In the genomic region with DNA sequence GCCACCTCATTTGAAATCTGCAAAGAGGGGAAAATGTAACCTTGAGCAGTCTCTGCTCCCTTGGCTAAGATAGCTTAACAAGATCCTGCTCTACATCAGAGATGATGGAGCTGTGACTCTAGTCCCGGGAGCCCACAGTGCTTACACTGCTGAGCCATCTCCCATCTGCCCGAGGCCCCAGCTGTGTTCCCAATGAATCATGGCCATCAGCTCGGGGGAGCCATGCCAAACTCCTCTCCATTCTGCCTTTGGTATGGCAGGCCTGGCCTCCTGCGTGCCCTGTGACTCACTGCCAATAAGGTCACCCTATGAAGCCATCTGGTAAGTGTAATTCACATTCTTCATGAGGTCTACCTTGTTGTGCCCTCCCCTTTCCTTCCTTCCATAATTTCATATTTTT, we compare ENCODE assay signal across 12 mouse cellular contexts. TPM values are rescaled to one million over a fixed set of nuclear protein-coding genes. Genes with fewer than 3 reads are reported as not detected.
A peak's percentile ranks its signal among the peaks of the same experiment; 100 is the strongest.
DNase-seq lines count a peak whose midpoint lies in the region; ATAC-seq and TF ChIP-seq lines count a peak whose summit lies in the region.
"Had no signal": no experiment of that assay in that cellular context is flagged by ENCODE, and none has a peak within 500 bp of the region (broad histone marks: within the 10 kb centered on the region; RNA-seq: fewer than 3 reads in every experiment).

No protein-coding gene starts in this region.

- H3K9ac ChIP-seq in midbrain, postnatal 0 days (replicated peaks; ENCODE audit: low read length, poor library complexity, severe bottlenecking): no peak overlapping the region
- H3K9ac ChIP-seq in midbrain, embryonic 16.5 days (ENCODE audit: low read depth, low read length): no peak overlapping the region
- H3K9ac ChIP-seq: forebrain, embryonic 13.5 days; liver, embryonic 15.5 days had no signal

- 80% methylated on average over 4 of the region's 4 CpGs for WGBS in midbrain, postnatal 0 days
- 83% methylated on average over 4 of the region's 4 CpGs for WGBS in midbrain, embryonic 16.5 days

- H3K4me2 ChIP-seq in midbrain, postnatal 0 days (ENCODE audit: low read depth, low read length, poor library complexity, severe bottlenecking): no peak overlapping the region
- H3K4me2 ChIP-seq in midbrain, embryonic 16.5 days (ENCODE audit: low read length): no peak overlapping the region
- H3K4me2 ChIP-seq: forebrain, embryonic 13.5 days; liver, embryonic 15.5 days had no signal

- H3K27me3 ChIP-seq in midbrain, postnatal 0 days (ENCODE audit: insufficient read depth, low read length): no peaks in the 10 kb centered on the region
- no peaks in the 10 kb centered on the region for H3K27me3 ChIP-seq in midbrain, embryonic 16.5 days (ENCODE audit: control insufficient read depth, insufficient read depth, low read depth, low read length)
- H3K27me3 ChIP-seq: forebrain, embryonic 13.5 days; liver, embryonic 15.5 days had no signal

- H3K27ac ChIP-seq in midbrain, postnatal 0 days (ENCODE audit: low read depth, low read length): no peak overlapping the region
- H3K27ac ChIP-seq in midbrain, embryonic 16.5 days (ENCODE audit: low read length): no peak overlapping the region
- H3K27ac ChIP-seq: forebrain, embryonic 13.5 days; liver, embryonic 15.5 days had no signal

- H3K36me3 ChIP-seq in midbrain, postnatal 0 days (ENCODE audit: insufficient read depth, low read length): no peaks in the 10 kb centered on the region
- no peaks in the 10 kb centered on the region for H3K36me3 ChIP-seq in midbrain, embryonic 16.5 days (ENCODE audit: control insufficient read depth, insufficient read depth, low read length)
- H3K36me3 ChIP-seq: liver, embryonic 15.5 days had no signal

- no peak overlapping the region for H3K4me3 ChIP-seq in midbrain, postnatal 0 days (ENCODE audit: low read depth, low read length)
- no peak overlapping the region for H3K4me3 ChIP-seq in midbrain, embryonic 16.5 days (ENCODE audit: low read depth, low read length)
- H3K4me3 ChIP-seq: forebrain, embryonic 13.5 days; liver, embryonic 15.5 days had no signal

- peak; percentile 40 for DNase-seq in midbrain, postnatal 0 days (ENCODE audit: low spot score)
- DNase-seq in adrenal gland, adult 18-20 months (ENCODE audit: low spot score in 2 of 2): peak; percentile 27 to 45
- DNase-seq in cerebellum, adult 18-20 months: peak; percentile 55 to 63
- peak; percentile 23 for DNase-seq in gastrocnemius, postnatal 10 days
- DNase-seq in ovary, postnatal 10 days (ENCODE audit: low spot score): no peak
- no peak for DNase-seq in kidney, postnatal 36 days
- DNase-seq: kidney, adult 18-20 months; thymus, postnatal 14 days had no signal

- TF ChIP-seq CTCF in midbrain, postnatal 0 days (IDR thresholded peaks at IDR 0.05): no peak

- H3K9me3 ChIP-seq in midbrain, postnatal 0 days (ENCODE audit: low read length): no peaks in the 10 kb centered on the region
- no peaks in the 10 kb centered on the region for H3K9me3 ChIP-seq in midbrain, embryonic 16.5 days (replicated peaks; ENCODE audit: control insufficient read depth, low read length, poor library complexity, severe bottlenecking)
- H3K9me3 ChIP-seq: forebrain, embryonic 13.5 days; liver, embryonic 15.5 days had no signal

- ATAC-seq in midbrain, postnatal 0 days (ENCODE audit: low FRiP score): no peak
- no peak for ATAC-seq in midbrain, embryonic 16.5 days
- ATAC-seq in activated CD4-positive, CD25-positive, alpha-beta regulatory T cell, adult 4 months: no peak
- ATAC-seq: forebrain, embryonic 13.5 days had no signal

- no peaks in the 10 kb centered on the region for H3K4me1 ChIP-seq in midbrain, postnatal 0 days (ENCODE audit: insufficient read depth, low read length)
- no peaks in the 10 kb centered on the region for H3K4me1 ChIP-seq in midbrain, embryonic 16.5 days (ENCODE audit: control insufficient read depth, insufficient read depth, low read length)
- H3K4me1 ChIP-seq: forebrain, embryonic 13.5 days; liver, embryonic 15.5 days had no signal

RNA-seq across cellular contexts. Expression of gene Hectd2, which starts 57.4 kb away (rescaled TPM):
- total RNA-seq in midbrain, postnatal 0 days (2014; rRNA removed): 31.2 and 31.7 TPM in 2 replicates
- polyA plus RNA-seq in midbrain, postnatal 0 days (2015; fragmentation: Nextera tagmentation; extraction: Ambion mirVana): 6.1 and 8.1 TPM in 2 replicates
- 11.3 and 11.9 TPM in 2 replicates for polyA plus RNA-seq in midbrain, embryonic 16.5 days (2015; fragmentation: Nextera tagmentation; extraction: Ambion mirVana)
- total RNA-seq in adrenal gland, adult 18-20 months (2021): 1 to 10 TPM; 1.4 to 2.7 TPM
- 1 to 10 TPM; 4.3 to 4.8 TPM for total RNA-seq in gastrocnemius, postnatal 10 days (2021)
- 1 to 10 TPM in 1 of 2 experiments, under 1 TPM in 1; 0.63 to 1.5 TPM for polyA plus RNA-seq in activated CD4-positive, CD25-positive, alpha-beta regulatory T cell, adult 4 months (2017; shearing (Covaris generic))

Comparison
In these comparisons a context has a peak if more than half of its experiments do, and no peak if none do; other contexts are left out.
1. DNase-seq: peak in midbrain, postnatal 0 days (single experiment), adrenal gland, adult 18-20 months (2 of 2), cerebellum, adult 18-20 months (2 of 2) and gastrocnemius, postnatal 10 days (single experiment); none in ovary, postnatal 10 days (single experiment) and kidney, postnatal 36 days (0 of 2).